Mouse (Mus musculus): ENCODE data around the gene Dlg2.

DNA sequence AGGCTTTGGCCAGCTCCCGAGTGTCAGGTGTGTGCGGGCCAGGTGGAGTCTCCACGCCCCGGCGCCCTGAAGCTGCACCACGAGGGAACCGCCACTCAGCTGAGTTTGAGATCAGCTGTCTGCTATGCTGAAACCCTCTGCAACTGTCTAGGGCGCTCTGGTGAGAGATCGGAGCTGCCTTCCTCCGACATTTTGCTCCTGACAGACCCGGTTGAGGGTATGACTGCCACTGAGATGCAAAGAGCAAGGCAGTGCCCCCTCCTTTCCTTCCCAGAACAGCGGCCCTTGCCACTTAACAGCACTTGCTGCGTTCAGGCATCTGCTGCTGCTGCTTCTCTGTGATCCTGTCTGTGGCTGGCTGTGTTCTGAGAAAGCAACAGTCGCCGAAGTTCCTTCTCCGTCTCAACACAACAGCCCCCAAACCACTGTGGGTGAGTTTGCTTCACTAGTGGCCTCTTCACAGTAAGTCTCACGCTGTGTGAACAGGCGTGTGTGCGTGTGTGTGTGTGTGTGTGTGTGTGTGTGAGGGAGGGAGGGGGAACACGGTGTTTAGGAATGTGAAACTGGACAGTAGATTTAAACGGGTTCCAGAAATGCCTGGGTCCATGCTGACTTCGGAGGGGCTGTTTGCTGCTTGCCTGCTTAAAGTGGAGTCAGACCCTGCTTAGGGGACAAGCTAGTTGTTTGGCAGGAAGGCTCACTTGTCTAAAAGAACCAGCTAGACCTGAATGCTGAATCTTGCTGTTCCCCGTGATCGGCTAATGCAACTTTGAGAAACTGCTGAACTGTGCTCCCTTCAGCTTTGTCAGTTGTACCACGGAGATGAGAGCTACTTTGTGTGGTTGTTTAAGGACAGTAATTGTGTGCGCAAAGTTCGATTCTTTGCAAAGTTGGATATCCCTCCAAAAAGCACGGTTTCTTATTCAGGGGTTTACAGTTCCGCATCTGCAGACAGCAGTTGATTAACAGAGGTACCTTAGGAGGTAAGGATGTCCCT lies 1704.4 kb downstream of the Dlg2 start:
- TF ChIP-seq CTCF (IDR thresholded peaks at IDR 0.05; ENCODE audit: low read depth, low read length) (no peak), POLR2A (IDR thresholded peaks at IDR 0.05; ENCODE audit: borderline replicate concordance, low read depth, low read length) (no peak)

Measured in bone marrow macrophage, adult 2 months (primary cell).